Mouse (Mus musculus) lung, postnatal 0 days (tissue): Measurements from ENCODE around the gene Ntn1. TPM values are rescaled to one million over a fixed set of nuclear protein-coding genes. Genes with fewer than 3 reads are reported as not detected.
A peak's percentile ranks its signal among the peaks of the same experiment; 100 is the strongest.

ENCODE experiments used
- ATAC-seq: fragments of 200-750 bp; cut with Nextera tagmentation; 2 replicates; pipeline ENCODE4 v1.8.0; 2017; ENCODE audit warnings: moderate library complexity
- DNase-seq: peaks from one replicate; pipeline ENCODE4 v3.0.0-alpha.2; 2016; ENCODE audit warnings: low spot score
- H3K27ac ChIP-seq: fragments of 300-500 bp; sonication (generic); 2 replicates; pipeline ENCODE4 v1.5.1; 2014; ENCODE audit warnings: antibody characterized with exemption, mild to moderate bottlenecking, low read length, mixed read lengths
- H3K27me3 ChIP-seq: fragments of 300-500 bp; sonication (generic); replicated peaks from 2 replicates; pipeline ENCODE4 v1.6.1; 2014; ENCODE audit warnings: low read length, mixed read lengths; ENCODE audit not compliant: insufficient read depth
- H3K36me3 ChIP-seq: fragments of 300-500 bp; sonication (generic); 2 replicates; pipeline ENCODE4 v1.6.1; 2014; ENCODE audit warnings: low read length, mixed read lengths; ENCODE audit not compliant: insufficient read depth
- H3K4me1 ChIP-seq: fragments of 300-500 bp; sonication (generic); 2 replicates; pipeline ENCODE4 v1.6.1; 2014; ENCODE audit warnings: antibody characterized with exemption, low read depth, low read length, mixed read lengths; ENCODE audit not compliant: insufficient read depth
- H3K4me2 ChIP-seq: fragments of 300-500 bp; sonication (generic); replicated peaks from 2 replicates; pipeline ENCODE4 v1.6.1; 2014; ENCODE audit warnings: low read depth, mild to moderate bottlenecking, low read length, moderate library complexity, mixed read lengths
- H3K4me3 ChIP-seq: fragments of 300-500 bp; sonication (generic); 2 replicates; pipeline ENCODE4 v1.5.1; 2014; ENCODE audit warnings: low read depth, low read length
- H3K9ac ChIP-seq: fragments of 300-500 bp; sonication (generic); replicated peaks from 2 replicates; pipeline ENCODE4 v1.6.1; 2014; ENCODE audit warnings: low read depth, mild to moderate bottlenecking
- H3K9me3 ChIP-seq: fragments of 300-500 bp; sonication (generic); 2 replicates; pipeline ENCODE4 v1.6.1; 2016; ENCODE audit warnings: low read length, mixed read lengths
- CTCF ChIP-seq: IDR thresholded peaks from 2 replicates; pipeline ENCODE4 v1.5.1; 2016; ENCODE audit warnings: antibody characterized with exemption, mild to moderate bottlenecking
- EP300 ChIP-seq: IDR thresholded peaks from 2 replicates; pipeline ENCODE4 v1.6.1; 2016; ENCODE audit warnings: antibody characterized with exemption, mild to moderate bottlenecking, control low read depth
- WGBS: fragments of 180-500 bp; shearing (Covaris S2); extraction: QIAGEN DNeasy Blood & Tissue Kit; methylation state at CpG from one replicate; pipeline ENCODE4 v1.1.7; 2014; 5-methylcytosine and 5-hydroxymethylcytosine counted together
- polyA plus RNA-seq: library from polyadenylated mRNA; unstranded; fragments of >200 nt; fragmentation: Nextera tagmentation; extraction: Ambion mirVana; gene quantifications from 2 replicates; pipeline ENCODE4 v1.2.1, GENCODE M21; 2015

Gene Ntn1
- polyA plus RNA-seq, 1 experiment from 2014 or later: 7.2 TPM

DNA sequence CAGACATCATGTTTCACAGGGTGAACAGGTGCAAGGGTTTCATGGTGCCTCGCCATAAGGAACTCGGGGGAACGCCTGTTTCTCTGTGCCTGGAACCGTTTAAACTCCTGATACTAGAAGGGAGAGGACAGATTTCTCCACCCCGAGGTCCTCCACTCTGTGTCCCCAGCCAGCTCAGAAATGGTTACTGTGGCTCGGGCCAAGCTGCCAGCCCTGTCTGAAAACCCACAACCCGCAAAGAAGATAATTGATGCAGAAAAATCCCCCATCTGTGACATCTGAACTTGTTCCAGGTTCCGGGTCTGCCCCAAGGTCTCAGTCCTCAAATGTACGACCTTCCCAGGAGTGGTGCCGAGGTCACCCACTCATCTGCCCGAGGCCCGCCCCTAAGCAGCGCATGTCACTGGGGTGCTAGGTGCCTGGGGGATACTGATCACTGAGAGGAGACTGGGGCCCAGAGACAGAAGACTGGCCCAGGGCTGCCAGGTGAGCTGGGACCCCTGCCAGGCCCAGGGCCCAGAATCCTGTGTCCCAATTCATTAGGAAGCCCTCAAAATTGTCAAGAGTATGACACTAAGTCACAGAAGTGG, 68.9 kb downstream of the Ntn1 start:
- no peak for DNase-seq

DNA sequence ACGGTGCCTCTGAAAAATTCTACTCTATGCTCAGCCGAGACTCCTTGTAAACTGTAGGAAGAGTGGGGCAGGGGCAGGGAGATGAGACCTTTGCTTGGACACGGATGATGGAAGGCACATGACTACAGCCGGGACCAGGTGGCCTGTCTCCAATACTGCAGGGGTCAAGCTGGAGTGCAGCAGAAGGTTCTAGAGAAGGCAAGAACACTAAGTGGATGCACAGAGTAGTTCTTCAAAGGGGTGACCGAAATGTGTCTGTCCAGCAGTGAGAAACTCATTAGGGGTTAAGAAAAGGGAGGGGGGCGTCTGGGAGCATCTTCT, 69.5 kb downstream of the Ntn1 start:
- Histone ChIP-seq H3K27ac (no peak overlapping the region), H3K9me3 (no peaks in the 10 kb centered on the region), H3K9ac (no peak overlapping the region), H3K4me3 (no peak overlapping the region), H3K36me3 (no peaks in the 10 kb centered on the region), H3K4me2 (no peak overlapping the region), H3K27me3 (no peaks in the 10 kb centered on the region), H3K4me1 (no peaks in the 10 kb centered on the region)
- 67% methylated on average over 6 of the region's 6 CpGs for WGBS
- DNase-seq: no peak
- no peak for ATAC-seq
- TF ChIP-seq CTCF: no peak
- no peak for TF ChIP-seq EP300

More for the DNA sequence above, 68.9 kb downstream of the Ntn1 start:
- no peaks in the 10 kb centered on the region for H3K36me3 ChIP-seq
- H3K9ac ChIP-seq: no peak overlapping the region
- no peaks in the 10 kb centered on the region for H3K9me3 ChIP-seq
- no peak for ATAC-seq
- no peaks in the 10 kb centered on the region for H3K4me1 ChIP-seq
- no peak overlapping the region for H3K4me2 ChIP-seq
- no peak overlapping the region for H3K27ac ChIP-seq
- TF ChIP-seq EP300: no peak
- TF ChIP-seq CTCF: no peak
- no peaks in the 10 kb centered on the region for H3K27me3 ChIP-seq
- no peak overlapping the region for H3K4me3 ChIP-seq
- 86% methylated on average over 13 of the region's 13 CpGs for WGBS

DNA sequence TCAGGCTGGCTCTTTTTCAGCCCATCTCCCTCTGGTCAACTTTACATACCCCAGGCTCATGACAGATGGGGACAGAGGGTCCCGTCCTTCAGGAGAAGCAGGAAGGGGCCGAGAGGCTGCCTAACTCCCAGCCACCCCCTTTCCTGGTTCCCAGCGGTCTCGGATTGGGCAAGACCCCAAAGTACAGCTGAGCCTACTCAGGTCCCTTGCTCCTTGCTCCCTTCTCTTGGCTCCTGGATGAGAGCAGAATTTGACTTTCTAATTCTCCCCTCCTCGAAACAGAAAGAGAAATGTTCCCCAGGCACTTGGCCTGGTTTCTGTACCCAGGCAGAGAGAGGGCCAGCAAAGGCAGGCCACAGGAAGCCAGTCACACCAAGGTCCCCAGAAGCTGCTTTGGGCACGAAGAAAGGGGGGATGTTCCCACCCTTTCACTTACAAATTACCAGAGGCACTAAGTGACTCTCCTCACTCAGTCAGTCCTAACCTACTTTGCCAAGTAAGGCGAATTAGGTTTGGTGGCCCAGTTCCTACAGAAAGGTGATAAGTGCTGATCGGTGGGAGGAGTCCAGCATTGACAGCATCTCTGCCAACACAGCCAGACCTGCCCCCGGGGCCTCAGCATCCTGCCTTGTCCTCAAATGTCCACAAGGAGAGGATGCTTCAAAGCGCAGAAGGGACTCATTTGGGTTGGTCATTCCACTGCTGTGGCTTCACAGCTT, 70.1 kb downstream of the Ntn1 start:
- Histone ChIP-seq H3K36me3 (no peaks in the 10 kb centered on the region), H3K4me1 (no peaks in the 10 kb centered on the region), H3K4me2 (no peak overlapping the region), H3K4me3 (no peak overlapping the region), H3K9ac (no peak overlapping the region), H3K9me3 (no peaks in the 10 kb centered on the region), H3K27me3 (no peaks in the 10 kb centered on the region), H3K27ac (no peak overlapping the region)
- no peak for ATAC-seq
- WGBS: 62% methylated on average over 10 of the region's 10 CpGs
- DNase-seq: no peak
- no peak for TF ChIP-seq EP300
- peak; percentile 6; the same call in 1 of the 2 replicates for TF ChIP-seq CTCF

DNA sequence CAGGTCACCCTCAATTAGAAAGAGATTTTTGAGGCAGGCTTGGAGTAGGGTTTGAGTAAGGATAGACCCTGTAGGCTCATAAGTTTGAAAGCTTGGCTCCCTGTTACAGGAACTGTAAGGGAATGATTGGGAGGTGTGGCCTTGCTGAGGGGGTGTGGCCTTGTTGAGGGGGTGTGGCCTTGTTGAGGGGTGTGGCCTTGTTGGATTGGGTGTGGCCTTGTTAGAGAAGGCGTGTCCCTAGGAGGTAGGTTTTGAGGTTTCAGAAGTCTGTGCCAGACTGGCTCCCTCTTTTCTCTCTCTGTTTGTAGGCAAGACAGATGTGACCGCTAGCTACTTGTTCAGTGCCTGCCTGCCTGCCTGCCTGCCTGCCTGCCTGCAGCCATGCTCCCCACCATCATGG, 75.8 kb downstream of the Ntn1 start:
- H3K36me3 ChIP-seq: no peaks in the 10 kb centered on the region
- 89% methylated on average over 2 of the region's 2 CpGs for WGBS
- no peak overlapping the region for H3K4me2 ChIP-seq
- no peak overlapping the region for H3K27ac ChIP-seq
- no peak overlapping the region for H3K4me3 ChIP-seq
- ATAC-seq (no peak), DNase-seq (no peak)
- TF ChIP-seq EP300 (no peak), CTCF (no peak)
- no peaks in the 10 kb centered on the region for H3K4me1 ChIP-seq
- no peaks in the 10 kb centered on the region for H3K27me3 ChIP-seq
- no peak overlapping the region for H3K9ac ChIP-seq
- no peaks in the 10 kb centered on the region for H3K9me3 ChIP-seq

DNA sequence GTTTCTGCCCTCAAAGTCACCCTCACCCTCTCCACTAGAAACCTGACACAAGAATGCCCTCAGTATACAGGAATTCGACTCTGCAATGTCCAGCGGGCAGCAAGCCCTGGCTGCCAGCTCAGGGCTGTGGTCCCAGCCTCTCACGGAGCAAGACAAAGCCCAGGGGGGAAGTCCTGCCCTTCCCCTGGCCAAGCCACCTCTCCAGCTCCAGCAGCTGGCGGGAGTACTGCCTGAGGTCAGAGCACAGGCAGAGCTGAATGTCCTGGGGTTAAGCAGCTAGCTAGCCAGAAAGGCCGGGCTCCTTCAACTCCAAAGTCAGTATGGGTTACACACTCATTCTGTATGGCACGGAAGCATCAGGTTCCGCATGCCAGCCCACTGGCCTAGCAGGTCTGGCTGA, 79.2 kb downstream of the Ntn1 start:
- Histone ChIP-seq H3K36me3 (no peaks in the 10 kb centered on the region), H3K4me2 (no peak overlapping the region), H3K9me3 (no peaks in the 10 kb centered on the region), H3K9ac (no peak overlapping the region), H3K4me3 (no peak overlapping the region), H3K4me1 (no peaks in the 10 kb centered on the region), H3K27ac (no peak overlapping the region), H3K27me3 (no peaks in the 10 kb centered on the region)
- ATAC-seq (peak; percentile 40; the same call in 1 of the 2 replicates), DNase-seq (no peak)
- TF ChIP-seq CTCF (no peak), EP300 (no peak)
- WGBS: 58% methylated on average over 7 of the region's 7 CpGs

DNA sequence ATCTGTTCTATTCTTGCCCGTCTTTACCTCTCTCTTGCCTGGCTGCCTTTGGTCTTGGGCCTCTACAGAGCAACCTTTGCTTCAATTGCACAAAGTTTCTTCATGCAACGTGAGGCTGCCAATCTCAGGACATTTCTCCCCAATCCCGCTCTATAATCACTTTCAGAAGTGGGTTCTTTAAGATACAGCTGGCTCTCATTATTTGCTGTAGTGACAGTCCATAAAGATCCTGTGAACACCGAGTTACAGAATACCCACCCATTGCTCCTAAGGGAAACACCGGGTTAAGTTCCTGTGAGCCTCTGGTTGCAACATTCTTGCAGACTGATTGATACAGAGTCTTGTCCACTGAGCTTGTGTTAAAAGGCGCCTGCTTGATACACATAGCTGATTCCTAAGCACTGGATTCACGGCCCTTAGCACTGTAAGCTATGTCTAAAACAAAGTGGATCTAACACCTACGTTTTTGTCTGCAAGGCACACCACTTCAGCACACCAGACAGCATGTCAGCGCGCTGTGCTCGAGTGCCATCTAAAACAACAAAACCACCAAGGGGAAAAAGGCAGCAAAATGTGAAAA, 85.0 kb downstream of the Ntn1 start:
- 72% methylated on average over 11 of the region's 11 CpGs for WGBS
- TF ChIP-seq EP300 (no peak), CTCF (no peak)

More for the DNA sequence above, 85.0 kb downstream of the Ntn1 start:
- H3K36me3 ChIP-seq: no peaks in the 10 kb centered on the region
- H3K4me3 ChIP-seq: no peak overlapping the region
- DNase-seq: no peak
- H3K4me2 ChIP-seq: no peak overlapping the region
- no peaks in the 10 kb centered on the region for H3K4me1 ChIP-seq
- no peak overlapping the region for H3K9ac ChIP-seq
- H3K27ac ChIP-seq: no peak overlapping the region
- no peaks in the 10 kb centered on the region for H3K9me3 ChIP-seq
- ATAC-seq: no peak
- H3K27me3 ChIP-seq: no peaks in the 10 kb centered on the region
